Mouse (Mus musculus) embryonic facial prominence, embryonic 11.5 days (tissue): ENCODE results near the gene Fkbp2. TPM values are rescaled to one million over a fixed set of nuclear protein-coding genes. Genes with fewer than 3 reads are reported as not detected.

Experiments
- ATAC-seq: fragments of 200-750 bp; cut with Nextera tagmentation; replicated peaks from 2 replicates; pipeline ENCODE4 v1.8.0; 2017; ENCODE audit warnings: low read depth; ENCODE audit not compliant: insufficient number of reproducible peaks, low FRiP score, low TSS enrichment
- DNase-seq: peaks from one replicate; pipeline ENCODE4 v3.0.0-alpha.2; 2015; ENCODE audit warnings: low spot score
- H3K27ac ChIP-seq: fragments of 300-500 bp; sonication (generic); replicated peaks from 2 replicates; pipeline ENCODE4 v1.5.1; 2014; ENCODE audit warnings: mild to moderate bottlenecking, low read depth, low read length, control low read depth
- H3K27me3 ChIP-seq: fragments of 300-500 bp; sonication (generic); 2 replicates; pipeline ENCODE4 v1.6.1; 2014; ENCODE audit warnings: mild to moderate bottlenecking, low read length, moderate library complexity, mixed read lengths; ENCODE audit not compliant: control insufficient read depth, insufficient read depth
- H3K36me3 ChIP-seq: fragments of 300-500 bp; sonication (generic); replicated peaks from 2 replicates; pipeline ENCODE4 v1.6.1; 2014; ENCODE audit warnings: low read depth, mild to moderate bottlenecking, low read length, moderate library complexity, mixed read lengths; ENCODE audit not compliant: control insufficient read depth, insufficient read depth
- H3K4me1 ChIP-seq: fragments of 300-500 bp; sonication (generic); 2 replicates; pipeline ENCODE4 v1.6.1; 2014; ENCODE audit warnings: low read length, mixed read lengths; ENCODE audit not compliant: control insufficient read depth, insufficient read depth
- H3K4me2 ChIP-seq: fragments of 300-500 bp; sonication (generic); 2 replicates; pipeline ENCODE4 v1.6.1; 2014; ENCODE audit warnings: low read depth, mild to moderate bottlenecking, control low read depth, low read length, moderate library complexity
- H3K4me3 ChIP-seq: fragments of 300-500 bp; sonication (generic); 2 replicates; pipeline ENCODE4 v1.5.1; 2014; ENCODE audit warnings: low read depth, low read length, control low read depth
- H3K9ac ChIP-seq: fragments of 300-500 bp; sonication (generic); replicated peaks from 2 replicates; pipeline ENCODE4 v1.6.1; 2014; ENCODE audit warnings: mild to moderate bottlenecking, control low read depth, low read length
- H3K9me3 ChIP-seq: fragments of 300-500 bp; sonication (generic); replicated peaks from 2 replicates; pipeline ENCODE4 v1.6.1; 2016; ENCODE audit warnings: mild to moderate bottlenecking, low read length, inconsistent platforms, mixed read lengths; ENCODE audit not compliant: control insufficient read depth
- WGBS: fragments of 180-500 bp; shearing (Covaris S2); extraction: QIAGEN DNeasy Blood & Tissue Kit; methylation state at CpG from one replicate; pipeline ENCODE4 v1.1.7; 2014; 5-methylcytosine and 5-hydroxymethylcytosine counted together
- polyA plus RNA-seq: library from polyadenylated mRNA; unstranded; fragments of >200 nt; fragmentation: Nextera tagmentation; extraction: Ambion mirVana; gene quantifications from 2 replicates; pipeline ENCODE4 v1.2.1, GENCODE M21; 2014

Fkbp2 gene
- polyA plus RNA-seq, 1 experiment from 2014 or later = 65.1 TPM

DNA sequence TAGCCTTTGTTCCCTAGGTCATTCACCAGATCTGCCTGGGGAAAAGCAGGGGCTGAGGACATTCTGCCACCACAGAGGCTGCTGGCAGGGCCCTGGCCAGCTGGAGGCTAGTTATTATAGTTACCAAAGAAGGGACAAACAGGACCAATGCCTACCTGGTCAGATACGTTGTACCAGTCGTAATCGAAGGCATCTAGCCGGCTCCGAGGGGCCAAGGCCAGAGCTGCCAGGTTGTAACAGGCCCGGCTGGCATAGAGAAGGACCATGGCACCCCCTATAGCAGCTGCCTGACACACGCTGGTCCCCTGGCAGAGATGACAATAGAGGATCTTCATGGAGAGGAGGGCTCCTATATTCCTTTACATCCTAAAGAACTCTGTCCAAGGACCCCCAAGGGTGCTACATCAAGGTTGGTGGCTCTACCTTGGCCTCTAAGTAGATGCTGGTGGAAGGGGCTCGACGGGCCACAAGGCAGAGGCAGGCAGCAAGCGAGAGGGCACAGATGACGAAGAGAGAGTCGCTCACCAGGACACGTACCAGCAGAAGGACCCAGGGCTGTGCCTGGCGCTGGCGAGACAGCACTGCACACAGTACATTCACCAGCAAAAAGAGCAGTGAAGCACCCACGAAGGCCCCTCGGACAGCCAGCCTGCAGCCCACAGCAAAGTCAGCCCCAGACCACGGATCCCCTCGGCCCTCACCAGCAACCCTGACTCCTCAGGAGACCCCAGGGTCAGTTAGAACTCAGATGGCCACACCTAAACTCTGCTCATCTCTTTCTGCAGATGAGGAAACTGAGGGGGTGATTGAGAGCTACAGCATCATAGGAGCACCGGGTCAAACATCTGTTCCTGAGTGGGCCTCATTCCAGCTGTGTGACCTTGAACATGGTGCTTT, 40.9 kb downstream of the Fkbp2 start:
- ATAC-seq (no peak), DNase-seq (no peak)
- H3K36me3 ChIP-seq = no peaks in the 10 kb centered on the region
- no peak overlapping the region for H3K27ac ChIP-seq
- 90% methylated on average over 20 of the region's 20 CpGs for WGBS
- no peaks in the 10 kb centered on the region for H3K4me1 ChIP-seq
- no peak overlapping the region for H3K4me2 ChIP-seq
- H3K9ac ChIP-seq = no peak overlapping the region
- peaks cover 13% of the 10 kb centered on the region for H3K27me3 ChIP-seq
- H3K9me3 ChIP-seq = no peaks in the 10 kb centered on the region
- no peak overlapping the region for H3K4me3 ChIP-seq

DNA sequence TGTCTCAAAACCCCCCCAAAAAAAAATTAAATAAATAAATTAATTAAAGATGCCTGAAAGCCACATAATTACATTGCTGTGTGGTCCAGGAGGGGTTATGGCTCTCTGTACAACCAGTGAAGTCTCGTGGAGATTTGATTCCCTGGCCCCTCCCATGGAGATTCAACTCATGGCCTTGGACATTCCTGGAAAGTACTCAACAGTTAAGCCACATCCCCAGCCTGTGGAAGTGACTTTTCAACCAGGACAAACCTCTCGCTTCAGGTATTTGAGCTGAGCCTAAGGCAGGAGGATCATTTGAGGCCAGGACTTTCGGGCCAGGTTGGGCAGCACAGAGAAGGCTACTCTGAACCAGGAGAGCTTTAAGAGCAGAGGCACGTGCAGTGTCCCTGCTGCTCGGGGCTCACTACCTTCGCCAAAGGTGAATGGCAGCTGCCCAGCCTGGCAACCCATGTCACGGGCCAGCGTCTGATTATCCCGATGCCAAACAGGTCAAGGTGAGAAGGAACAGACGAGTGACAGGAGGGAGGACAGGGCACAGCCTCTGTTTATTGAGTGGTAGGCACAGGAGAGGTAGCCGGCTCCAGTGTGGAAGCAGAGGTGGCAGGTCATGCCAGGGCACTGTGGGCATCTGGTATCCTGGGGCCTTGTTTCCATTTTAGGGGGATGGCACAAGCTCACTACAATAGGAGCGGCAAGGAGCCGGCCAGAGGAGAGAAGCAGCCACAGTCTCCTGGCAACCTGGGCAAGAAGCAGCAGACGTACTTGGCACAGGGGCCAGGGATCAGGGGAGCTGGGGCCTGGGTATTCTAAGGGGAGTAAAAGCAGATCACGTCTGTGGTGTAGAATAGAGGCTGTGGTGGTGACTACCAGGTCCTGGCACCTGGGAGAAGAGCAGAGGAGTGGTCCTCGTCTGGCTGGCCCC, 42.5 kb downstream of the Fkbp2 start:
- ATAC-seq = no peak
- Histone ChIP-seq H3K4me2 (no peak overlapping the region), H3K9ac (no peak overlapping the region), H3K27me3 (peaks cover 29% of the 10 kb centered on the region), H3K4me3 (no peak overlapping the region), H3K9me3 (no peaks in the 10 kb centered on the region), H3K4me1 (no peaks in the 10 kb centered on the region; the same call in 1 of the 2 replicates), H3K27ac (no peak overlapping the region), H3K36me3 (no peaks in the 10 kb centered on the region)
- WGBS = 81% methylated on average over 16 of the region's 16 CpGs
- no peak for DNase-seq

- 34% methylated on average over 3 of the region's 3 CpGs for WGBS
- H3K4me1 ChIP-seq = no peaks in the 10 kb centered on the region; the same call in 1 of the 2 replicates
- peaks cover 43% of the 10 kb centered on the region for H3K27me3 ChIP-seq
- H3K27ac ChIP-seq = no peak overlapping the region
- no peak overlapping the region for H3K9ac ChIP-seq
- no peaks in the 10 kb centered on the region for H3K9me3 ChIP-seq
- H3K4me3 ChIP-seq = no peak overlapping the region
- no peak for ATAC-seq
- DNase-seq = no peak
- H3K36me3 ChIP-seq = no peaks in the 10 kb centered on the region
- H3K4me2 ChIP-seq = no peak overlapping the region
Observed at GRCm38 (mm10) chr19:6936299-6936698, 44.0 kb downstream of the Fkbp2 start.

DNA sequence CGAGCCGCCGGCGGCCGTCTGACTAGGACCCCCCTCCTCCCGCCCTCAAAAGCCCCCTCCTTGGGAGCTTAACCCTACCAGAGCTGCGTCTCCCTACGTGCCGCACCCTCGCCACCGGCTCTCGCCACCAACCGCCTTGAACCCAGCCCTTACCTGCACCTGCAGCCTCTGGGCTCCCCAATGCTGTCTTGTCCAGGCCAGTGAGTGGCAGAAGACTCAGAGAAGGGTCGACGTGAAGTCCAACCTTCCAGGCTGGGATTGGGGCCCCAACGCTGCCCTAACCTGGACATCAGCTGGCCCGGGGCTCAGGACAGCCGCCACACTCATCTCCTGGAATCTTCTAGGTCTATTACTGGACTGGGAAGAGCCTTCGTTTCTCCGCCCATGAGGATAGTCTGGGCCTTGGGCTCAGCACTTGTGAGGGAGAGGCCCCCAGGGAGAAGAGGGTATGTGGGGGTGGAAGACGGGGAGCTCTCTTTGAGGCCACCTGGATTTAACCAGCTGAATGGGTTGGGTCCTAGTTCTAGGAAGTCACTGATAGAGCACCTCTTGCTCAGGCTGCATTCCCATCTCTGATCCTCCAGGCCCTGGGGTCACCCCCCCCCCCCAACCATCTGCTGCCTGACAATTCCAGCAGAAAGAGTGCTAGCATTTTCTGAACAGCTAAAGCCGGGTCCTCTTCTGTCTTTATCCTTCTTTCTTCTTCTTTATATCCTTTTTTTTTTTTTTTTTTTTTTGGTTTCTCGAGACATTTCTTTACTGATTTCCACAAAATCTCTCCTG, 45.9 kb downstream of the Fkbp2 start, which contains the start of gene Kcnk4:
Gene Kcnk4 (minus strand): TSS at position 321 of the 783 bp plus-strand sequence.
- H3K27me3 ChIP-seq = peaks cover 54% of the 10 kb centered on the region
- WGBS = 7% methylated on average over 23 of the region's 23 CpGs
- H3K36me3 ChIP-seq = no peaks in the 10 kb centered on the region
- ATAC-seq (no peak), DNase-seq (no peak)
- H3K4me2 ChIP-seq = peak within 1 kb of the TSS; percentile 63
- no peaks in the 10 kb centered on the region; the same call in 1 of the 2 replicates for H3K4me1 ChIP-seq
- peak within 1 kb of the TSS; percentile 37 for H3K9ac ChIP-seq
- peak within 1 kb of the TSS; percentile 29 for H3K4me3 ChIP-seq
- H3K27ac ChIP-seq = no peak within 1 kb of the TSS
- H3K9me3 ChIP-seq = no peaks in the 10 kb centered on the region

DNA sequence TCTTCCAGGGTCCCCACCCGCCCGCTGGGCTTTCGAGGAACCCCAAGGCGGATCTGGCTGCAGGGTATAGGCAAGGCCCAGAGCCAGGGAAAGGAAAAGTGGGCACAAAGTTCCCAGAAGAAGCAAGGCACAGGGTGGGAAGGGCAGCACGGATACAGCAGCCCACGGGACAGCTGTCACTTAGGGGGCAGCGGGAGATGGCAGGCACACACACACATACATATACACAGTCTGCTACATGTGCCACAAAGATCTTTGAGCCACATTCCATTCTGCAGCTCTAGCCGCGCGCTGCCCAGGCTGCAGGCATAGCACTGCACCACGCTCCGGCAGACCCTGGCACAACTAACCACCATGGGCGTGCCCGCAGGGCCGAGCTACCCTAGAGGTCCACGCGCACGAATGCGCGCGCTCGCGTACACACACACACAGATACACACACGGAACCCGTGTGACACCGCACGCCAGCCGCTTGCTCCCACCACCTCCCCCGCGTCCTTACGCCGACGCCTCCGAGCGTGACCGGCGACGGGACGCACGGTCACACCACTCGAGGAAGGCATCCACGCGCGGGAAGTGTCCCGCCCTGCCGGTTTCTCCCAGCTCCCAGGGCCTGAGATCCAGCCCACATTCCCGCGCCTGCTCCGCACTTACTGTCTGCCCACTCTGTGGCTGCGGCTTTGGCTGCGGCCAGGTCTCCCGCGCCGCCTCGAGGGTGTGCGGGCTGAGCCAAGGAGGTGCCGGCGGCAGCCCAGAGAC, 46.7 kb downstream of the Fkbp2 start:
- Histone ChIP-seq H3K4me3 (peak overlapping the region; percentile 29), H3K9me3 (no peaks in the 10 kb centered on the region), H3K4me1 (no peaks in the 10 kb centered on the region; the same call in 1 of the 2 replicates), H3K4me2 (peak overlapping the region; percentile 63), H3K36me3 (no peaks in the 10 kb centered on the region), H3K27me3 (peaks cover 59% of the 10 kb centered on the region), H3K9ac (peak overlapping the region; percentile 37), H3K27ac (no peak overlapping the region)
- 4% methylated on average over 58 of the region's 58 CpGs for WGBS
- ATAC-seq (peak; percentile 29; the same call in 1 of the 2 replicates), DNase-seq (no peak)

DNA sequence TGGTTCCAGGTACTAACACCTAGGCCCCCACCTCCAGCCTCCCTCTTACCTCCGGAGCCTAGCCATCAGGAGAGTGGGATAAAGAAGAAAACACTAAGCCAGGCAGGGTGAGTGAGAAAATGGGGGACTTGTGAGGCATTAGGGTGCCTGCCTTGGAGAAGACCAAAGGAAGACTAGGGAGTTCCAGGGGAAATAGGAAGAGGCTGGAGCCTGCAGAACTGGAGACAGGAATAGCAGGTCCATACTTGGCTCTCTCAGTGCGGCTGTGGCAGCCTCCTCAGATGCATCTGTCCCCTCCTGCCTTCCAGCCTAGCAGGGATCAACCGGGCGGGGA, 47.2 kb downstream of the Fkbp2 start:
- Histone ChIP-seq H3K9ac (no peak overlapping the region), H3K36me3 (no peaks in the 10 kb centered on the region), H3K4me1 (no peaks in the 10 kb centered on the region; the same call in 1 of the 2 replicates), H3K4me3 (no peak overlapping the region), H3K9me3 (no peaks in the 10 kb centered on the region), H3K27me3 (peaks cover 62% of the 10 kb centered on the region), H3K4me2 (no peak overlapping the region), H3K27ac (no peak overlapping the region)
- ATAC-seq = no peak
- no peak for DNase-seq
- 12% methylated on average over 4 of the region's 4 CpGs for WGBS

DNA sequence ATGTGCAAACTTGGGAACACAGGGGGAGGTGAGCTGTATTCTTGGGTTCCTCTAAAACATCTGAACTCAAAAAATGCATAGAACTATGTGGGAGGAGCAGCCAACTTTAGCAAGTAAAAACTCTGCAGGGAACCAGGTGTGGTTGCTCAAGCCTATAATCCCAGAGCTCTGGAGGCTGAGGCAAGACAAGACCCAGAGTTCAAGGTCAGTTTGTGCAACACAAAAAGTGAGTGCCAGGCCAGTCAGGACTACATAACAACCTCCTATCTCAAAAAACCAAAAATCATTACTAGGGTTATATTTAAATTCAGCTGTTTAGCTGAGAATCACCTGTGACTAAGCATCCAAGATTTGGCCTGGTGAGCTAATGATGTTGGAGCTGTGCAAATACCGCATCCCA, 48.3 kb downstream of the Fkbp2 start:
- 54% methylated on average over 1 of the region's 1 CpGs for WGBS
- no peak overlapping the region for H3K27ac ChIP-seq
- DNase-seq (no peak), ATAC-seq (no peak)
- no peak overlapping the region for H3K4me2 ChIP-seq
- H3K4me3 ChIP-seq = no peak overlapping the region
- H3K36me3 ChIP-seq = no peaks in the 10 kb centered on the region
- no peak overlapping the region for H3K9ac ChIP-seq
- no peaks in the 10 kb centered on the region for H3K9me3 ChIP-seq
- peaks cover 73% of the 10 kb centered on the region for H3K27me3 ChIP-seq
- H3K4me1 ChIP-seq = no peaks in the 10 kb centered on the region; the same call in 1 of the 2 replicates
